Mouse (Mus musculus): ENCODE measurements at regions not wholly inside any gene's neighbourhood (a gene's known extent, or its start where the extent isn't known, plus 50 kb on each side); places are given as distances from the start of the nearest gene placed in this dataset.

DNA sequence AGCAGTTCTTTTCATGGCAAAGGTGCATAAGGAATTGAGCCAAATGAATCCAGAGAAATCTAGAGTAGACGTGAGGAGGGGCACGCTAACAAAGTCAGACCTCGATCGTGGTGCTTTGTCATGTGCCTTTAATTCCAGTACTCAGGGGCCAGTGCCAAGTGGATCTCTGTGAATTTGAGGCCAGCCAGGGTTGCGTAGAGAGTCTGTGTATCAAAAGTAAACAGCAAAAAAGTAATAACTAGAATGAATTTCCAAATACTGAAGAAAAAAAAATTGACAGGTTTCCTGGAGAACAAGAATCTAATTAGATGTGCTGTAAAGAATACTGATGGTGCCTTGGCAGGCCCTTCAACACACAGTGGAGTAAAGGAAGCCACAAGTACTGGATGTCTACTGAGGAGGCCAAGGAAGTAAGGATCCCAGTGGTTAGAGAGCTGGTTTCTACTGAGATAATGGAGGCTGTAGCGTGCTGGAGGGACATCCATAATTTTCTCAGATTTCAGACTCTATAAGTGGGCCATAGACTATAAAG, 153.9 kb upstream of the Rag2 start:
- H3K9me3 ChIP-seq = no peaks in the 10 kb centered on the region
- ATAC-seq (ENCODE audit: insufficient number of reproducible peaks, insufficient read depth, low FRiP score, low TSS enrichment, low read depth) = no peak
- no peaks in the 10 kb centered on the region for H3K4me1 ChIP-seq
- no peaks in the 10 kb centered on the region for H3K27me3 ChIP-seq
- no peak overlapping the region for H3K4me3 ChIP-seq
- no peak overlapping the region for H3K9ac ChIP-seq
- 83% methylated on average over 6 of the region's 6 CpGs for WGBS
- no peak overlapping the region for H3K4me2 ChIP-seq
- H3K27ac ChIP-seq = no peak overlapping the region
- H3K36me3 ChIP-seq = no peaks in the 10 kb centered on the region

DNA sequence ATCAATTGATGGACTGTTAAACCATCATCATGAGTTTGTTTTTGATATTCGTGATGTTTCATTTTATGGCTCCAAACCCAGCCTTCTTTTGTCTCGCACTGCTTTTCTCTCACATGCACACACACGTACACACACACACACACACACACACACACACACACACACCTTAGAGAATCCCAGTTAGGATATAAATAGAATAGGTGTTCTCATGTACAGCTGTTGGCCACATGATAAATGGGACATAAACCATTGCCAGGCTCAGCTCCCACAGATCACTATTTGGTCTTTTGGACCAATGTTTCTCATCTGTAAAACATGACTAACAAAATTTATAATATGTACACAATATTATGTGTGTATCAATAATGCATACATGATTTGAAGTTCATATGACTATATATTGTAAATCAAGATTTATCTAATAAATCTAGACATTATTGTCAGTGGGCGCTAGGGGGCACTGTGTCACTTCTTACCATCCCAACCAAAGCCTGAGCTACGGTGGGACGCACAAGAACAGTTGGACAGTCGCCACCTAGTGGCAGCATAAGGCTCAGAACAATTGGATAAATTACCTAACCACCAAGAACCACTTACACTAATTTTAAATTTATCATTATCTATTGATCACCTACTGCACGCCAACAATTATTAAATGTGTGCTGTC, 151.9 kb upstream of the Rag2 start:
- Histone ChIP-seq H3K4me3 (no peak overlapping the region), H3K9ac (no peak overlapping the region), H3K9me3 (no peaks in the 10 kb centered on the region), H3K27ac (no peak overlapping the region), H3K36me3 (no peaks in the 10 kb centered on the region), H3K27me3 (no peaks in the 10 kb centered on the region), H3K4me1 (no peaks in the 10 kb centered on the region), H3K4me2 (no peak overlapping the region)
- no peak for ATAC-seq (ENCODE audit: insufficient number of reproducible peaks, insufficient read depth, low FRiP score, low TSS enrichment, low read depth)
- WGBS = 30% methylated on average over 8 of the region's 8 CpGs

DNA sequence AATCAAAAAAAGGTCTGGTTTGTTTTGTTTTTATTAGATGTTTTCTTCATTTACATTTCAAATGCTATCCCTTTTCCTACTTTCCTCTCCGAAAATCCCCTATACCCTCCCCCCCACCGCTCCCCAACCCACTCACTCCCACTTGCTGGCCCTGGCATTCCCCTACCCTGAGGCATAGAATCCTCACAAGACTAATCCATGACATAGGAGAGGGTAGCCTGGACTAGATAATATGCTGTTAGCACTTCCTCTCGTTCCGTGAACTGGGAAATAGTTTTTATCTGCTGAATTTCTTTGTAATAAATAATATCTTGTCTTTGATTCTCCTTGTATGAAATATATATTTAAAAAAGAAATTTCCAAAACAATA, 151.4 kb upstream of the Rag2 start:
- H3K4me2 ChIP-seq = no peak overlapping the region
- no peaks in the 10 kb centered on the region for H3K4me1 ChIP-seq
- no peak overlapping the region for H3K27ac ChIP-seq
- H3K36me3 ChIP-seq = no peaks in the 10 kb centered on the region
- no peak overlapping the region for H3K4me3 ChIP-seq
- 88% methylated on average over 4 of the region's 4 CpGs for WGBS
- H3K27me3 ChIP-seq = no peaks in the 10 kb centered on the region
- no peaks in the 10 kb centered on the region for H3K9me3 ChIP-seq
- H3K9ac ChIP-seq = no peak overlapping the region
- ATAC-seq (ENCODE audit: insufficient number of reproducible peaks, insufficient read depth, low FRiP score, low TSS enrichment, low read depth) = no peak

DNA sequence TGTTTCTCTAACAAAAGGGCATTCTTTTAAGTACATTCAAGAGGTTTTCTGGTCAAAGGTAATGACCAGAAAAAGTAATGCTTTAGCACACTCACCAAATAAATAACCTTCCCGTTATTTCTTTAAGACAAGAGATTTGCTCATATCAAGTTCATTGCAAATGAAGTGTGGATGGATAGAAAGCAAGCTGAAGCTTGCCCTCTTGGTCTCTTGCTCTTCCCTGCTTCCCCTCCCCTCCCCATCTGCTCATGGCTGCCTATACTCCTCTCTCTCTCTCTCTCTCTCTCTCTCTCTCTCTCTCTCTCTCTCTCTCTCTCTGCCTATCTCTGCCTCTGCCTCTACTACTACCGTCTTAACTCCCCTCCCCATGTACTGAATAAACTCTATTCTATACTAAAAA, 147.7 kb upstream of the Rag2 start:
- no peak for ATAC-seq (ENCODE audit: insufficient number of reproducible peaks, insufficient read depth, low FRiP score, low TSS enrichment, low read depth)
- no peaks in the 10 kb centered on the region for H3K4me1 ChIP-seq

DNA sequence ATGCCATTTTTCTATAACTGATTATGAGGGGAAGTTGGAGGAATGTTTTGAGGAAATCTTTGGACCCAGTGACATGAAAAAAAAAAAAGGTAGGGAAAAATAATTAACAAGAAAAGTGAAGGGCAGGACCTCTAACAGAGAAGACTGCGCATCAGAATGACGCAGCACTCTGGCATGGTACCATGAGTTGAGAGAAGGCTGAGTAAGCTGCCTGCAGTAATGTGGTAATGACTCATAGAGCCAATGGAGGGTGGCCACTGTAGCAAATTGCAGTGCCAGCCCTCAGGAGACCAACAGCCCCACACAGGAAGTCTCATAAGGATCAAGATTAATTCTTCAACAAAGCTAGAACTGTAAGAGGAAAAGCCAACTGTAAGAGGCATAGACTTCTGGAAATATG, 134.3 kb upstream of the Rag2 start:
- Histone ChIP-seq H3K27me3 (no peaks in the 10 kb centered on the region), H3K9ac (no peak overlapping the region), H3K4me2 (no peak overlapping the region), H3K4me1 (no peaks in the 10 kb centered on the region), H3K36me3 (no peaks in the 10 kb centered on the region), H3K4me3 (no peak overlapping the region), H3K27ac (no peak overlapping the region), H3K9me3 (no peaks in the 10 kb centered on the region)
- no peak for ATAC-seq (ENCODE audit: insufficient number of reproducible peaks, insufficient read depth, low FRiP score, low TSS enrichment, low read depth)
- 97% methylated on average over 2 of the region's 2 CpGs for WGBS

More for the DNA sequence above, 147.7 kb upstream of the Rag2 start:
- Histone ChIP-seq H3K4me3 (no peak overlapping the region), H3K9me3 (no peaks in the 10 kb centered on the region), H3K9ac (no peak overlapping the region), H3K27me3 (no peaks in the 10 kb centered on the region), H3K27ac (no peak overlapping the region), H3K4me2 (no peak overlapping the region), H3K36me3 (no peaks in the 10 kb centered on the region)
- 73% methylated on average over 2 of the region's 2 CpGs for WGBS

DNA sequence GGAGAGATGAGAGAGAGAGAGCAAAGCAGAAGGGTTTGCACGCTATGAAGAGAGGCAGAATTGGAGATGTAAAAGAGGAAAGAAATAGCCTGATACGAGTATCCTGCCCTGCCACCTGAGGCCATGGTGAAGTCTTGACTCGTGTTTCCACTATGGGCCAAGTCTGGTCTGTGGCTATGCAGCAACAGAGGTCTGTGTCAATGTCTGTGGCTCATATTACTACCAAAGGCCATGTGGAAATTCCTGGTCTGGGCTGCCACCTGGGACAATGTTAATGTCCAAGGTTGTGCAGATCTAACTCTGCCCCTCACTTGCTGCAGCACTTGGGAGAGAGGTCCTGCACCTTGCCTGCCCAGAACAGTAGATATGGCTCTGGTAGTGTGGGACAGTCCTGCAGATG, 132.8 kb upstream of the Rag2 start:
- Histone ChIP-seq H3K27me3 (no peaks in the 10 kb centered on the region), H3K9ac (no peak overlapping the region), H3K4me2 (no peak overlapping the region), H3K4me3 (no peak overlapping the region), H3K36me3 (no peaks in the 10 kb centered on the region), H3K4me1 (no peaks in the 10 kb centered on the region), H3K27ac (no peak overlapping the region), H3K9me3 (no peaks in the 10 kb centered on the region)
- WGBS = 64% methylated on average over 3 of the region's 3 CpGs
- no peak for ATAC-seq (ENCODE audit: insufficient number of reproducible peaks, insufficient read depth, low FRiP score, low TSS enrichment, low read depth)

DNA sequence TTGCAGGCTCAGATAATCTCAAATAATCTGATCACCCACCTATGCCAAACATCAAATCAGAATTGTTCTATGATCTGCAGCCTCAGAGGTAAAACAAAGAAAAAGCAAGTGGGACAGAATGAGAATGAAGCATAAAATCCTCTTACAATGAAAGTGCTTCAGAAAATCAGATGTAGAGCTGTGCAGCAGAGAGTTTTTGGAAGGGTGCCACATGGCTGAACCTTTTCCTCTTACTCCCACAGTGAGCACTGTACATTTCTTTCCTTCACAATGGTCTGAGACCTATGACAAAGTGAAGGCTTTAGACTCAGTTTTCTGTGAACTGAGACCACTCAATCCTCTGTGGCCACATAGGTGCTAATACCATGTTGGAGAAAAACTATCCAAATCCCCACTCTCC, 116.4 kb upstream of the Rag2 start:
- H3K27me3 ChIP-seq = no peaks in the 10 kb centered on the region
- no peak for ATAC-seq (ENCODE audit: insufficient number of reproducible peaks, insufficient read depth, low FRiP score, low TSS enrichment, low read depth)
- H3K27ac ChIP-seq = no peak overlapping the region
- H3K4me2 ChIP-seq = no peak overlapping the region
- no peaks in the 10 kb centered on the region for H3K4me1 ChIP-seq
- H3K9ac ChIP-seq = no peak overlapping the region
- H3K36me3 ChIP-seq = no peaks in the 10 kb centered on the region
- no peak overlapping the region for H3K4me3 ChIP-seq
- no peaks in the 10 kb centered on the region for H3K9me3 ChIP-seq
